Mouse (Mus musculus) spleen, adult 18-20 months (tissue): ENCODE results near the gene Zfp276.
"Not testable (repeated sequence)": the region's sequence is repeated elsewhere in the genome, so short reads cannot be mapped to it uniquely, and the experiment has no call there.

Experiments used
- DNase-seq, 2 experiments: peaks; one replicate each; pipeline ENCODE4 v3.0.0; 2022; ENCODE audit warnings: mixed read lengths in 2 of 2

Gene Zfp276

GRCm38 (mm10) chr8:123254099-123254885 is at the start of gene Zfp276, which contains the start of gene Vps9d1:
Gene Zfp276 (plus strand): TSS chr8:123254195.
Gene Vps9d1 (minus strand): TSS chr8:123254348.
- peak; percentile 73 to 83 for DNase-seq

- no peak for DNase-seq
These were observed 42.1 kb upstream of the Zfp276 start for GRCm38 (mm10) chr8:123211876-123212275.

DNA sequence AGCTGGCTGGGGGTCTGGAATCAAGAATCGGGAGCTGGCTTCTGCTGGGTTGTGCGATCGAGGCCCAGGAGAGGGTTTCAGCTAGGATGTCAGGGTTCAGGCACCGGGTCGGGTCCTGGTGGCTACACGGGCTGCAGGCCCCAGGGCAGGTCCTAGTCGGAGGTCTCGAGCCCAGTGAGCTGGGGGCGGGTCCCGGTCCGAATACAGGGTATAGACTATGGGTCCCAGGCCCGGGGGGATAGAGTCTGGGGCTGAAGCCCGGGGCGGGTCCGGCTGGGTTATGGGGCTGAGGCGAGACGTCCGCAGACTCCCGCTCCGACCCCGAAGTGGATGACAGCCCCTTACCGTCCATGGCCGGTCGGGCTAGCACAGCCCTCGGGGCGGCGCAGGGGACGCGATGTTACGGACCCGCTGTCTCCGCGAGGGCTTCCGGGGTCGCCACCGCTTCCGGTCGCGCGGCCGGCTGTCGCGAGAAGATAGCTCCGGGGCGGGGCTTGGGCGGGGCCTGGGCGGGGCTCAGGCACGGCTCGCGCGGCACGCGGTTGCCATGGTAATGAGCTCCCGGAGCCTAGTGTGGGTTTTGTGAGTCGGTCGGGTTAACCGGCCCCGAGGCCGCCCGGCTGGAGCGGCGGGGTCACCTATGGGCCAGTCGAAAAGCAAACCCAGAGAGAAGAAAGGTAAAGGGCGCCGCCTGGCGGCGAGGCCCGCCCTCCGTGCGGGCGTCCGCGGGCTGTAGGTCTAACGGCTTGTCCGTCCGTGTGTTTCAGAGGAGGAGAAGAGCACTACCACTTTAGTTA is 41.5 kb upstream of the Zfp276 start, which contains the start of the genes Chmp1a and Spata33:
Gene Chmp1a, minus strand, starts transcription at position 443 of the 797 bp plus-strand sequence.
Gene Spata33, plus strand, starts transcription at position 512 of the 797 bp plus-strand sequence.
- DNase-seq: peak; percentile 76 to 81

DNA sequence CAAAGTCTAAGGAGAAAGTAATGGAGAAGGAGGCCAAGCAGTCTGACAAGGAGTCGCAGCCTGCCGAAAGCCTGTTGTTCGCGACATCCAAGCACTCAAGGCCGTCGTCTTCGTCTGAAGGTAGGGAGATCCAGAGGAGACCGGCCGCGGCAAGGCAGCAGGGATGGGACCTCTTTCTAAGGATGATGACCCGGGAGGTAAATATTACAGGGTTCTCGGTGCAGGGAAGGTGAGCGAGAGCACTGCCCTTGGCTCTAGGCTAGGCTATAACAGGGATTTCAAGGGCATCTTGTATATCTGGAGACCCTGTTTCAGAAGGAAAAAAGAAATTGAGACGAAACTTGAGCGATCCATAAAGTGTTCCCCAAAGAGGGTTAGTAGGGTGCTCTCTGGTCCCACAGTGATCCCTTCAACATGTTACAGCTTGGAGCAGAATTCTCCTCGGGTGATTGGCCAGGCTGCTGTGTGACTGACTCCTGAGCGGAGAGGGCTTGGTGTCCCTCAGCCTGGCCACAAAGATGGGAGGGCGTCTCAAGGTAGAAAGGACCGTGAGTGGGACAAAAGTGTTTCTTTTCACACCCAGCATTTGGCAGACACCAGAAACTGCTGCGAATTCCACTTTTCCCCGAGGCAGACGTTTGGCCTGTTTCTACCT is 40.8 kb upstream of the Zfp276 start:
- no peak for DNase-seq

- DNase-seq: no peak
These were observed 38.6 kb upstream of the Zfp276 start for GRCm38 (mm10) chr8:123215430-123215829.

- no peak for DNase-seq
These were observed 33.1 kb upstream of the Zfp276 start for GRCm38 (mm10) chr8:123220917-123221316.

DNA sequence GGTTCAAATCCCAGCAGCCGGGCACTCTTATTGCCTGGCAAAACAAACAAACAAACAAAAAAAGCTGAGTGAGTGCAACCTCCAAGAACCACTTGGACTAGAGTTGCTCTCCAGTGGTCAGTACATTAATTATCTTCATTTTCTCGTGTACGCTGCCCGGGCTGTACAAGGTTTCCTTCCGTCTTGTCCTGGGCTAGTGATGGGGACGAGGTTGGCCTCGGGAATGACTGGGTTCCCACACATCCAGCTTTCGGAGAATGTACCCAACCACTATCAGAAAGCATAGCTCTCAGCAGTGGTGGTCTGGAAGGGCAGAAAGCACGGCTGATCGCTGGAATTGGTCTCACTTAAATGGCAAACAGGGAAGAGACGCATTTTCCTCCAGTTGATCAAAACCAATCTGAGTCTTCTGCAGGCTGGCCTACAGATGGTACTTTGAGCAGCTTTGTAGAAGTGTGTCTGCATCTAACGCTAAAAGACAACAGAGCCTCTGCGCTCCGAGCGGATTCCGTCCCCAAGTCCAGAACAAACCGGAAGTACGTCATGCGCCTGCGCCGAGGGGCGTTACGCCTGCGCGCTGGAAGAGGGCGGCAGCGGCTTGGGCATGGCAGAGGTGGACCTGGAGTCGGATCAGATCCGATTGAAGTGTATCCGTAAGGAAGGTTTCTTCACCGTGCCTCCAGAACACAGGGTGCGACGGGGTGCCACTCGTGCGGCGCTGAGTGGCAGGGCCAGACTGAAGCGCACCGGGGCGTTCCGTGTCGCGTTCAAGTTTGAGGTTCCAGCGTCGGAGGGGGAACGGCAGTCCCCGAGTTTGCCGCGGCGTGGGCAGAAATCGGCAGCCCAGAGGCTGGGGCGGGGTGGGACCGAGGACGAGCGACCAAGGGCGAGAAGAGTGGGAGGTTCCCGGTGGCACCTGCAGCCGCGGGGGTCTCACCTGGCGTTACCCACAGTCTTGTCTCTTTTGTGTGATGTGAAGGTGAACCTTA is 29.4 kb upstream of the Zfp276 start, which contains the start of gene Cdk10:
Gene Cdk10, plus strand, starts transcription at position 565 of the 989 bp plus-strand sequence.
- peak; percentile 82 to 93 for DNase-seq

DNA sequence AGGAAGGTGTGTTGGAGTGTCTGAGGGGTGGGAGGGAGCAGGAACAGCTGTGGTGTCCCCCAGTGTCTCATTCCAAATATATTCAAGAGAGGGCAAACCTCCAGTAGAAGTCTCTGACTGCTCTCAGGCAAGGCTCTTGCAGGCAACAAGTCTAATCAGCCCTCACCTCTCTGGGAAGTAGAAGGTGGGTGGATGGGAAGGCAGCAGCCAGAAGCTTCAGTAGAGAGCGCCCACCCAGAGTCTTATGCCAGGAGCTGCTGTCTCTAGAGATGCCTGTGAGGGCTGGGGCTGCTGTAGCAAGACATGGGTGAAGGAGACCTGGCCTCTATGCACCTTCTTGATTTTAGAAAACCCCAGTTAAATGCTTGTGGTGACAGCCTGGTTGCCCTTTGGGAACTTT is 25.6 kb upstream of the Zfp276 start:
- DNase-seq: no peak

DNA sequence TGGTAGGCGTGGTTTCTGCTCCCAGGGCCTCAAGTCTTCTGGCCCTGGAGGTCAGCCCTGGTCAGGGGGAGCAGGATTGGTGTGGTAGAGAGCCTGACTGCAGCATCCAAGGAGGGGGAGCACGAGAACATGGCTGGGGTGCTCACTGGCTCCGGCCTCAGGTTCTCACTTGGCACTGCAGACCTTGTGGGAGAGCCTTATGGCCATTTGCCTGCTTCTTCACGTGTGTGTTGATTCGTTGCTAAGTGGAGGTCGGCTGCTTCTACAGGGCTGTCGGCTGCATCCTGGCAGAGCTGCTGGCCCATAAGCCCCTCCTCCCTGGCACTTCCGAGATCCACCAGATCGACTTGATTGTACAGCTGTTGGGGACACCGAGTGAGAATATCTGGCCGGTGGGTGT is 23.7 kb upstream of the Zfp276 start:
- DNase-seq: not testable (repeated sequence)

GRCm38 (mm10) chr8:123231742-123232141 is 22.3 kb upstream of the Zfp276 start:
- no peak for DNase-seq

- DNase-seq: no peak
These were observed 21.4 kb upstream of the Zfp276 start for GRCm38 (mm10) chr8:123232553-123232952.

DNA sequence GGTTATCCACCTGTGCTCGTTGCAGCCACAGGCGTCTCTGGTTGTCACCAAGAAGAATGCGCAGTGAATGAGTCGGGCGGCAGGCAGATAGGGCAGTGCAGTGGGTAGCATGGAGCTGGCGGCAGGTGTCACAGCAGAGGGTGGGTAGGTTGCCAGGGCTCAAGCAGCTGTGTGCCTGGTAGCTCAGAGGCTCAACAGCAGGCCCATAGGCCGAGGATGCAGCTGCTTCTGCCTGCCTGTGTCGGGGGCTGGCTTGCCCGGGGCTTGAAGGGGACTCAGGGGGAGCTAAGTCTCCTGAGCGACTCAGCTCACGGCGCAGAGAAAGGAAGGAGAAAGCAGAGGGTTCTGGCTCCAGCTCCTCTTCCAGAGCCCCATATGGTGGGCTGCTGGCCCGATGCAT is 20.7 kb upstream of the Zfp276 start:
- no peak for DNase-seq

DNA sequence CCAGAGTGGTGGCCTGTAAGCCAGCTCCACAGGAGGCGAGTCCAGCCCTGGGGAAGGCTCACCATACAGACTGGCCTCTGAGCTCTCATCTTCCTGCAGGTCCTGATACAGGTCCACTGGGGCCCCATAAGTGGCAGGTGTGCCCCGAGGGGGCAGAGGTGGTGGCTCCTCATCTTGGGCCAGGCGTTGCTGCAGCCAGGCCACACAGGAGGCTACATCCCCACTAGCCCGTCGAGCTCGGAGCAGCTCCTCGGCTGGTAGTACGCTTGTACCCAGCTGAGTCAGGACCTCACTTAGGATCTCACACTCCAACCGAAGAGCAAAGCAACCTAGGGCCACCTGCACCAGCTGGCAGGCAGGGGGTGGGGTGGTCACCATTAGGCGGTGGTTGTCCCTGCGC is 20.2 kb upstream of the Zfp276 start:
- no peak for DNase-seq

- DNase-seq: no peak
These were observed 19.0 kb upstream of the Zfp276 start for GRCm38 (mm10) chr8:123234918-123235519.

DNA sequence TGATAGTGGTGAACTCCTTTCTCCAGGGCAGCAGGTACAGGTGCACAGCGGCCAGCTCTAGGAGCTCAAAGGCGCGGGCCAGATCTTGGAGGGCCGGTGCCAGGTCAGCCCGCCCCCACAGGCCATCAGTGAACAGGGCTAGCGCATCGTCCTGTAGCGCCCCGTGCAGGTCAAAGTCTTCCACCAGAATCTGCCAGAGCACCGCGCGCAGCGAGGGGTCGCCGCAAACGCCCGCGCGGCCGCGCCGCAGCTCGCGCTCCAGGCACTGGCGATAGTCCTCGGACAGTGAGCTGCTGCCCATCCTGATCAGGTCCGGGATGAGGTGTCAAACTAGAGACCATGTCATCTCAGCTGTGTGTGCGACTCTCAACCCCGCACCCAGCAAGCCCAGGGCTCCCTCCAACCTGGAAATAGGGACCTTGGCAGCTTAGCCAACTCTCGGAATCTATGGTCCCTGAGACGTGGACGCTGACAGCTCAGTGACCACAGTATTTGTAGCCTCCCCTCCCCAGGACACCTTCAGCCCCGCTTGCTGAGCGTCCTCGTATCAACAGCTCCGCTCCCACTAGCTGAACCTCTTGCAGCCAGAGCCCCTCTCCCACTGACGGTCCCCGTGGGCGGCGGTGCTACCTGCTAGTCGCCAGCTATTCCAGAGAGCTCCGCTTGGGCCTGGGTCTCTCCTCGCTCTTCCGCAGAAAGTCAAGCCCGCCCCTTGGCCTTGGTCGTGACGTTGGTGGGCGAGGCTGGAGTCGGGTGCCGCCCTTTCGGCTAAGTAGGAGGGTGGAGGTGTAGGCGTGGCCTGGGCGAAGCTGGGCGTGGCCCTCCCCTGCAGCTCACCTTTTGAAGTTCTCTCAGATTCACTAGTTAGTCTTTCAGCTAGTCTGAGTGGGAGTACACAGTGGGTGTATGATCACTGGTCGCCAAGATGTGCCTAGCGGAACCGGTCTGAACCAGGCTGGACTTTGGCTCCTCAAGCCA is 18.2 kb upstream of the Zfp276 start, which contains the start of gene Spata2l:
Gene Spata2l, minus strand, starts transcription at position 714 of the 978 bp plus-strand sequence.
- DNase-seq: peak; percentile 84 to 92

- no peak for DNase-seq
These were observed 14.6 kb upstream of the Zfp276 start for GRCm38 (mm10) chr8:123239398-123239797.

DNA sequence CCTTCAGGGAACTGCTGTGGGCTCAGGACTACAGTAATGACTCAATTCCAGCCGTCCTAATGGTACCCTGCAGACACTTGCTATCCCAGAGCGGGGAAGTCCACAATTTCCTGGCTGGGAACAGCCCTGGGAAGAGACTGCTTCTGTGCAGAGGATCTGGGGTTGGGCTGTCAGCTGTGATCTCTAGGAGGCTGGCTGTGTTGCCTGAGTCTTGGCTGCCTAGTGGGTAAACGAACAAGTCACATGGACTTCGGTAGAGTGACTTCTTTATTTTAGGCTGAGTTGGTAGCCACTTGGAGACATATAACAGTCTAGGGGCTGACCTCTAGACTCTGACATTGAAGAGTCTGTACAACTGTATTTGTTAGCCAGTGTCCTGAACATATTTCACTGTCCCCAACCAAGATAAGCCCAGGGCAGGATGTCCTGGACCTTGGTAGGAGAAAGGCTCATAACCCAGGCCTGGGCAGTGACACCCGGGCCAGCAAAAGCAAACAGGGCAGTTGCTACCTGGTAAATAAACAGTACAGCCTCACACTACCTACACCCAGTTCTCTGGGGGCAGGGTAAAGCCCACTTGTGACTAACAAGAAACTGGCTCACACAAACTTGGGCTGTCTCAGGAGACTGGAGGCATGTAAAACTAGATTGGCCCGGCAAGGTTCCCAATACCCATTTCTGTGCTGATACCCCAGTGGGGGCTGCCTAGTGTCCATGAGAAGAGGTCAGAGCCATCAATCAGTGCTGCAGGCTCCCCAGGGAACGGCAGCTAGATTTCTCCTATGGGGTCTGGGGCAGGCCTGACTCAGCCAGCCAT is 11.7 kb upstream of the Zfp276 start:
- DNase-seq: no peak

- DNase-seq: no peak
These were observed 10.9 kb upstream of the Zfp276 start for GRCm38 (mm10) chr8:123243053-123243452.

- DNase-seq: no peak
These were observed 9.6 kb upstream of the Zfp276 start for GRCm38 (mm10) chr8:123244382-123244781.
